Mouse (Mus musculus): ENCODE results near the gene Shq1. TPM values are rescaled to one million over a fixed set of nuclear protein-coding genes. Genes with fewer than 3 reads are reported as not detected.

Shq1 gene
- total RNA-seq (2021) = 1 to 10 TPM; 3.3 to 4.5 TPM
- long read RNA-seq, experiment 1, partial matches to known transcripts = 0 of 4 reads
- long read RNA-seq, experiment 1, other reads (novel, unspliced or antisense) = 1 of 4 reads
- long read RNA-seq, experiment 2, partial matches to known transcripts = 0 of 1 reads
- long read RNA-seq, experiment 2, other reads (novel, unspliced or antisense) = 0 of 1 reads

DNA sequence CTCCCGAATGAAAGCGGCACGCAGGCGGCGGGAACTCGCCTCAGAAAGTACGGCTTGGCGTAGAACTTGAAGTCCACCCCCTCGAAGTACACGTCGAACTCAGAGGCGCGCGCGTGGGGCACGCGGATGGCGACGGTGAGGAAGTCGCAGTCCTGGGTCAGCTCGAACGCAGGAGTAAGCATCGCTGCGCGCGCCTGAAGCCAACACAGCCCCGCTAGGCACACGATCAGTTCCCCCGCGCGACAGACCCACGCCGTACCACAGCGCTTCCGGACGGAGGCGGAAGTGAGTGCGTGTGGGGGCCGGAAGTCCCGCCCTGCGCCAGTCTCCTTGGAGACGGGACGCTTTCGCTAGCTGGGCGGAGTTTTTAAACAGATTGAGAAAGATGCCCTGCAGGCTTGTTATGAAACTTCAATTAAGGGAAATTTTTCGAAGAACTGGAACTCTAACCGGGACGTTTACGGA is at the start of gene Shq1:
TSS of gene Shq1 (minus strand) at position 278 of the 465 bp plus-strand sequence.
- peak; percentile 92 for DNase-seq

DNA sequence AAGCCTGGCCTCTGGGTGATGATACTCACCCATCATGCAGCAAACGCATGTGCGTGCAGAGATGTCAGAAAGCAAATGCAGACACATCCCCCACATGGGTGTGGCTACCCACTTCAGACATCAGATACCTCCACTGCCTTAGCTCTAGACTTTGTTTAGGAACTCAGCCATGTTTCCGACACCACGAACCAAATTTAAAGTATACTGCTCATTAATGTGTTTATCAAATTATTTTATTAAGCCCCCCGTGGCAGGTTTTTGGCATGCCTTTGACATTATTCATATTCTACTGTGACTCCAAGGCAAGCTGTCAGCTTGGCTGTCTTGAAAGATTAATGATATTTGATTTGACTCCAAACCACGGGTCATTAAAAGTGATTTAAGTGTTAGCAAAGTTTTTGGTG is 49.1 kb upstream of the Shq1 start:
- no peak for DNase-seq

DNA sequence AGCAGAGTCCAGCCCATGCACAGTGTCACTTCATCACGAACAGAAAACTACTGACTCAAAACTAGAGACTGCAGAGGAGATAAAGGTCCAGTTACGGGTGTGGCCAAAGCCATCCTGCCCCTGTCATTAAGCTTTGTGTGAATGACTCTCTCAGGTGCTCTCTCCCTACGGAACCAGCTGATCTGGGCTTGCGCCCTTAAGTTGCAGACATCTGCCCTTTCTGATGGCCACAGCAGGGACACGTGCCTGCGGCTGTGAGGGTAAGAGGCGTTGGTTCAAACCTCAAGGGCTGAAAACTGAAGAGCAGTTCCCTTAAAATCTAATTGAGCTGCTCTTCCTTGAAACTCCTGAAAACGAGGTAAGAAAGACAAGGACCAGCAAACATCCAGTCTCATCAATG is 45.9 kb upstream of the Shq1 start:
- DNase-seq = no peak

DNA sequence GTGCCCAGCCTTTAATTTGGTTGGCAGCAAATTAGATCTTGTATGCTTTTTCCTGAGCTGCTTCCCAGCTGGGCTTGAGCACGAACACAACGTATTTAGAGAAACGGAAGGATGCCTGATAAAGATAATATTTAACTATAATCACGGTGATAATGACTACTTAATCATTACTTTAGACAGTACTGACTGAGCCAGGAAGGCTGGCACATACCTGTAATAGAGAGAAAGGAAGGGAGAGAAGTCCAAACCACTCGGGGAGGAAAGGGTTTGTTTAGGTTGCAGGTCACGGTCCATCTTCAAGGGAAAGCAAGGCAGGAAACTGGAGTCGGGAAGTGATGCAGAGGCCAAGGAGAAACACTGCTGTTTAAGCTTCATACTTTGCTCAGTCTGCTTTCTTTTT is 45.2 kb upstream of the Shq1 start:
- DNase-seq = no peak

DNA sequence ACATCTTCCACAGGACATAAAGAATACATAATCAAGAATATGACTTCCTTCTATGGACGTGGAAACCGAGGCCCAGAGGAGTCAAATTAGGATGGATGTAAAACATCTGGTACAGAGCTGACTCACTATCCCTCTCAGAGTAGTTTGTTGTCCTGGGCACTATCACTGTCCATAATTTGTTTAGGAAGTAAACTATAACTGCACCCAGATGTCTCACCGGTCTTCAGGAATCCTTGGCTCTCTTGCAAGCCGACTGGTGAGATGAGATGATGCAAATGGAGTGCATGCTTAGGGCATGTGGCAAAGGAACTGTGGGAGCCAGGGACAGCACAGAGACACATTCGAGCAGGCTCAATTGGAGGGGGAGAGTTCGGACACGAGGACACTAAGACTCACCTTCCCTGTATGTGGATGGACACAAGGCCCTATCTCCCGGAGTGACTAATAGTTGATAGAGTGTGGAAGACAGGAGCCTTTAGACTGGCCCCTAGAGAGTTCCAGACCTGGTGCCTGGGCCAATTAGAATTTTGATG is 44.4 kb upstream of the Shq1 start:
- no peak for DNase-seq

DNA sequence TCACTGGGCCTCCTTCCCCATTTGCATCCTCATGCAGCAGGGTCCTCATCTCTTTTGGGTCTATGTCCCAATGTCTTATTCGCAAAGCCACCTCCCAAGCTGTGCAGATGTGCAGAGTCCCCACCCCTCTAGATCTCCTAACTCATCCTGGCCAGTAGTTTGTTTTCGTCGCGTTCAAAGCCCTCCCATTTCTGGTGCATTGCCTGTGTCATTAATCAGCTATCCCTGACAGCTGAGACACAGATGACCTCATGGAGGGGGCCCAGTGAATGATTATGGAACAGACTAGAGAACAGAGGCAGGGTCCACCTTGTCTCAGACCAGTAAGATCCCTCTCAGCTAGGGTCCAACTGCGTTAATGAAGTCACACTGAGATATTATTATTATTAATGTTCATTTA is 39.9 kb upstream of the Shq1 start:
- no peak for DNase-seq

DNA sequence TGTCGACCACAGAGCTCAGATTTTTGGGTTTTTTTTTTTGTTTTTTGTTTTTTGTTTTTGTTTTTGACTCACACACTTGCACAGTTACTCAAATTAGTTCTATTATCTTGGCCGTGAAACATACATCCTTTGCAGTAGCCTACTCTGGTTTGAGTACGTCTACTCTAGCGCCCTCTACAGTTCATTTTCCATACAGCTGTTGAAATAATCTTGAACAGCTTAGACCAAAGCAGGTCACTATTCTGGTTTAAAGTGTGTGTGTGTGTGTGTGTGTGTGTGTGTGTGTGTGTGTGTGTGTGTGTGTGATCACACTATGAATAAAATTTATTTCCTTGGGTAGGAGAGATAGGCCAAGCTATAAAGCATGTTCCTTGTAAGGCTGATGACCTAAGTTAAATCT is 39.2 kb upstream of the Shq1 start:
- peak in 1 of 2 experiments; percentile 18 for DNase-seq

DNA sequence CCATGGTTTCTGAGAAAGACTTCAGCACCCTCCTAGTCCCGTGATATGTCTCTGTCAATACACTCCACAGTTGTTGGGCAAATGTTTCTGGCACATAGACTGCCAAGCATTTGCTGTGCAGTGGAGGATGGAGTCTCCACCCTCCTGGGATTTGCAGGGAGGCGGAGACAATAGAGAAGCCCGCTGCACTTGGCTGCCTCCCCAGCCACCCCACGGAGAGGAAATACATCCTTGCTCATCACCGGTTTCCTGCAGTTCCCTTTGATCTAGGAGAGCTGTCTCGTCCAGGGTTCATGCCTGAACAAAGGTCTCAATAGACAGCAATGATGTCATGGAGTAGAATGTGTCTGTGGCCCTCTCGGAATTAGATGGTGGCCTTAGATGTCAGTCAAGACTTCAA is 38.5 kb upstream of the Shq1 start:
- DNase-seq = peak; percentile 53 to 73

DNA sequence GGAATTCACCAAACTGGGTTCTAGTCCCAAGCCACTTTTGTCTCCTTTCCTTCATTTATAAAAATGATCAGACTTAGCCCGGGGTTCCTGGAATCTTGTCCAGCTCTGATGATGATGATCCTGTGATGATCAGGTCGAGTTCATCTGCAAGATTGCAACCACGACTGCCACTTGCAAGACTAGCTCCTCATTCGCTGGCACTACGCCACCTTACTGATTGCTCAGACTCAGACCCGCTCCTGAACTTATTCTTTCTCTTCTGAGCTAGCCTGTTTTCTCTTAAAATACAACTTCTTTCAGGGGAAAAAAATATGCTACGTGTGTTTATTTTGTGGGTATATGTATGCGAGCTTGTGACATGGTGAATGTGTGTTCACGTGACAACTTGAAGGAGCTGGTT is 38.0 kb upstream of the Shq1 start:
- DNase-seq = peak in 1 of 2 experiments; percentile 31

DNA sequence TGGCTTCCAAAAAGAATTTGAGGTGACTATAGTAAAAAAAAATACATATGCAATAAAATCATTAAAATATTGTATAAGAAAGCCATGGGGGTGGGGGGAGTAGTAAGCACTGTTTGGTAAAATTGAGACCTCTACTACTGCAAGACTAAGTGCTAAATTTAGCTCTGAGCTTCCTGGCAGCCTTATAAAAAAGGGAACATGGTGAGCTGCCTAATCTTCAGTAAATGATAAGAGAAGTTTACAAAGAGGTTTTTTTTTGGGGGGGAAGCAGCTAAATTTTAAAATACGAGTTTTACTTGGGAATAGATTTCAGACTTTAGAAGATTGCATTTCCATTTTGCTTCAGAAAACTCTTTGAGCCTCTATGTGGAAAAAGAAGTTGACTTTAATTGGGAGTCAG is 37.3 kb upstream of the Shq1 start:
- DNase-seq = no peak

DNA sequence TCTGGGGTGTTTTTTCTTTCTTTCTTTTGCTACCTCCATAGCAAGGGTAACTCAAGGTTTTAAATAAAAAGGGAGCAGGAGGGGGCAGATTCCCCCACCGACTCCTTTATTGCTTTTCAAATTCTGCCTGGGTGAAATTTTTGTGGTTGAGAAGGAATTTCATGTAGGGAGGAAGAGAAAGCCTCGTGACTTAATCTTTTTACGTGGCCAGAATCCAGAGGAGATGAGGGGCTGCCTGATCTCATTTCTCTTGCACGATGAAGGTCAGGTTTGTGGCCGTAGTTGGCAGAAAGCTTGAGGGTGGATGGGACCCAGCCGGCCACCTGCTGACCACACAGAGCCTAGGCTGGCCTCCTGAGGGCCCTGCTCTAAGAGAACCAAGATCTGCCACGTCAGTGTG is 36.6 kb upstream of the Shq1 start:
- DNase-seq = peak; percentile 57 to 79

DNA sequence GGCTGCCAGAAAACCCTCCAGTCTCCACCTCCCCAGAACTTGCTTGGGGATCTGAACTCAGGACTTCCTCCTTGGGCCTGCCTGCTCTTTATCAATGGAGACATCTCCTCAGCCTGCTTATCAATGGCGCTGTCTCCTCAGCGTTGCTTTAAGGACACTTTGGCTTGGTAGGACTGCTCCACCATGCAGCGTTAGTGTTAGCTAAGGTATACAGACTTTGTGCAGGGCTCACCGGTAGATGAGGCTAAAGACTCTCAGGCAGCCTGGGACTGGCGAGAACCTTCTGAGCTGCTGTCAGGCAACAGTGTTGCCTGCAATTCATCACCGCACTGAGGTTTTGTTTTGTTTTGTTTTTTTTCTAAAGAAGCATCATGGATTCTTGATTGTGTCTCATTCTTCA is 35.9 kb upstream of the Shq1 start:
- no peak for DNase-seq

DNA sequence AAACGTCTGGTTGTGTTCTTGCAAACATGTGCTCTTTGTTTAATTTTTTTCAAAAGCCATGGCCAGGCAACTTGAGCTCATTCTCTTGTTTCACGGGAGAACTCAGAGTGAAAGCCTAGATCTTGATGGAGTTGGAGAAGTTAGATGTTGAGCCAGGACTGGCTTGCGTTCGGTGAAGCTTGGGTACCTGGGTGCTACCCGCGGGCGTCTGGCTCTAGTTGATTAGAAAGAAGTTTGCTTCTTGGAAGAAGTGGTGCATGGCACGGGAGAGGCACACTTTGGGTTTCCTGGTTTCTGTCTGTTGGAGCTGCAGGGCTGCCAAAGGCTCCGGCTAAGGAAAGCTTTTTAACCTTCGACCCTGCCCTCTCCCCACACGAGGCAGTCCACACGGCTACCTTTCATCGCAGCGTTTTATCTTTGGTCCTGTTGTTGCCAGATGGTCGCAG is 34.4 kb upstream of the Shq1 start:
- DNase-seq = peak in 1 of 2 experiments; percentile 35

DNA sequence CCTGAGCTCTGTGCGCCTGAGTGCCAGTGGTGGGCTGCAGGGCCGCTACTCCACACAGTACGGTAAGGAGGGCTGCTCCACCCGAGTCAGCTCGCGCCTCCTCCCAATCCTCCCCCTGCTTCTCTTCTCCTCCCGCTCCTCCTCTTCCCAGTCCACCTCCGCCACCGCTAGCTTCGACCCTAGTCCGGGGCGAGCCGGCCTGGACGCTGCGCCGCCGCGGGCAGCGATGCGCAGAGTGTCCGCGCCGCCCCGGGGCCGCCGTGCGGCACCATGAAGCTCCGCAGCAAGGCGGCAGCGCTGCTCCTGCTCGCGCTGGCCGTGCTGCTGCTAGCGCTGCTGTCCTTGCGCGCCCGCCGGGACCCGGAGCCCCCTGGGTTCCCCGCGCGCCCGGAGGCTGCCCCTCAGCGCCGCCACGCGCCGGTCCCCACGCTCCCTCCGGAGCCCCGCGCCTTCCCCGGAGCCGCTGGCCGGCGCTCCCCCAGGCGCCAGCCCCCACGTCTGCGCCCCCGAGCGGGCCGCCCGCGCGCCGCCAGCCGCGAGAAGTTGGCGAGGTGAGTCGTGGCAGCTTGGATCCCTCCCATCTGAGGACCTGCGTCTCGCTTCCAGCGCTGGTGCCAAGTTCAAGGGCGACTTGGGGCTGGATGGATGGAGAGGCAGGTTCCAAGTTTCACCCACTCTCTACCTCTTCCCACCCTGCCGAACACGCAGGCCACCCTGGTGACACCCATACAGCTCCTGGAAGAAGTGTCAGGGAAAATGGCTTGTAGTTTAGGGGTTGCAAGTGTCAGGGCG is 33.8 kb upstream of the Shq1 start, which contains the start of gene Gxylt2:
TSS of gene Gxylt2 (plus strand) at position 161 of the 792 bp plus-strand sequence.
- peak; percentile 53 to 69 for DNase-seq

DNA sequence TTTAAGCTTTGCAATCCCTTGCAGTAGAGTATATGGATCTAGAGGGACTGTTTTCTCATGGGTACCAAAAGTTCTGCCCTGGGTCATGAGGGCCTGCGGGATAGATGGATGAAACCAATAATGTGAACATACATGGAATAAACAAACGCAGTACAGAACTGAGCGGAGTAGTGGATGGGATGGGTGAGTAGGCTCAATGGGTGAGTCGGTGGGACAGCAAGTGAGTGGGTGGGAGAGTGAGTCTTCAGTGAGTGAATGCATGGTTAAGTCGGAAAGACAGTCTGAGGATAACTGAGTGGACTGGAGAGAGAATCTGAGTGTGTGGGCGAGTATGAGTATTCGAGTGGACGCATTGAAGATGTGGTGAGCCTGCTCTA is 33.2 kb upstream of the Shq1 start:
- no peak for DNase-seq

DNA sequence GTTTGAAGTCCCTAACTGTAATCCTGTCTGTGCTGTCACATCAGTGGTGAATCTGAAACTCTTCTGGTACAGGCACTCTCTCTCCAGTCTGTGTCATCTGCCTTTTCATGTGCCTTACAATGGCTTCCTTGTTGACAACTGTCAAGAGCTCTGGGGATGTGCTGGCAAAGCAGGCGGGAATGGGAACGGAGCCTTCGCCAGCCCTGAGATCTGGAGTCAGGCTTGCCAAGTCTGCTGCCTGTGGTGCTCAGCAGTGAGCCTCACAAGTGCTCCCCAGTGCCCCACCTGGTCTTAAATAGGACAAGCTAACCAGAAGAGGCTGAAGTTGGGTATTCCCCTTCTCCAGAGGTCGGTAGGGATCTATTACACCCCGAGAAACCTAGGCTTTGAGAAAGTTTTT is 29.8 kb upstream of the Shq1 start:
- no peak for DNase-seq

DNA sequence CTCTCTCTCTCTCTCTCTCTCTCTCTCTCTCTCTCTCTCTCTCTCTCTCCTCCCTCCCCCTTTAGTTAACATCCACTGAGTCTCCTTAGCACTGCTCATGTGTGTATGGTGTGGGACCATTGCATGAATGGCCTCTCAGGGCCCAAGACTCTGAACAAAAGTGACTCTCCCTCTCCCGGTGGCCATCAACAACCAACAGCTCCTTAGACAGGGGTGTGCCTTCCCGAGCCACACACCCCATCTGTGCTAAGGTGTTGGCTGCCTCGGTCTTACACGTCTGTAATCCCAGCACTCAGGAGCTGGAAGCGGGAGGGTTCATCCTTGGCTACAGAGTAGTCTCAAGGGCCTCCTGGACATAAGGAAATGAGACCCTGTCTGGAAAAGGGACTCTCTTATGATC is 29.0 kb upstream of the Shq1 start:
- no peak for DNase-seq

DNA sequence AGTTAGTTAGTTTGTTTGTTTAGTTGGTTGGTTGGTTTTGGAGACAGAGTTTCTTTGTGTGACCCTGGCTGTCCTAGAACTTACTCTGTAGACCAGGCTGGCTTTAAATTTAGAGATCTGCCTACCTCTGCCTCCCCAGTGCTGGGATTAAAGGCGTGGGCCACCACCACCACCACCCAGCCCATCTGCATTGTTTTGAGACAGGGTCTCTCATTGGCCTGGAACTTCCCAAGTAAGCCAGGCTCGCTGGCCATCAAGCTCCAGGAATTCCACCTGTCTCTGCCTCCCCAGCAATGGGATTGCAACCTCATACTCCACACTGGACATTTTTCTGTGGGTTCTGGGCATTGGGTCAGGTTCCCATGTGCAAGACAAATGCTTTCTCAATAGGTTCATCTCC is 15.4 kb upstream of the Shq1 start:
- DNase-seq = no peak

DNA sequence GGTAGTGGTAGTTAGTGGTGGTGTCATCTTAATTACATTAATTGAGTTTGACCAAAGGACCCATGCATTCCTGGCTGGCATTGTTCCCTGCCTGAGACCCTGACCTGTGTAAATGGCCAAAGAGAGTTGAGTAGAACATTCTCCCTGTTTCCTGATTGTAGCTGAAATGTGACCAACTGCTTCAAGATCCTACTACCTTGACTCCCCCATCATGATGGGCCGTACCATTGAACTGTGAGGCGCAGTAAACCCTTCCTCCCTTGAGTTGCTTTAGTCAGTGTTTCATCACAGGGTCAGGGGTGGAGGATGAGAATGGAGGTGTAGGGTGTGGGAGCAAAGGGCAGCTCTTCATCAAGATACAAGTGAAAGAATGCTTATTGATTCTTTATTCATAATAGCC is 7.7 kb upstream of the Shq1 start:
- DNase-seq = no peak

DNA sequence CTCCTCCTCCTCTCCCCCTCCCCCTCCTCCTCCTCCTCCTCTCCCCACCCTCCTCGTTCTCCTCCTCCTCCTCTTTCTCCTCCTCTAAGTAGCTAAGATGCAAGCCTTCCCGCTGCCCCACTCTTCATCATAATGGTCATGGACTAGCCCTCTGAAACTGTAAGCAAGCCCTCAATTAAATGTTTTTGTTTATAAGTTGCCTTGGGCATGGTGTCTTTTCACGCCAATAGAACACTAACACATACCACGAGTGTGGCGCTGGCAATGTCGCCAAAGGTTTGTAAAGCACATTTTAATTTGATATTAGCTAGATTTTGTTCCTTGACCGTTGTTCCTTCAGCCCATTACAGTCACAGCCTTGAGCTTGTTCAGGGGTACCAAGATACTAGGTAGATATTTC is 5.5 kb upstream of the Shq1 start:
- no peak for DNase-seq

DNA sequence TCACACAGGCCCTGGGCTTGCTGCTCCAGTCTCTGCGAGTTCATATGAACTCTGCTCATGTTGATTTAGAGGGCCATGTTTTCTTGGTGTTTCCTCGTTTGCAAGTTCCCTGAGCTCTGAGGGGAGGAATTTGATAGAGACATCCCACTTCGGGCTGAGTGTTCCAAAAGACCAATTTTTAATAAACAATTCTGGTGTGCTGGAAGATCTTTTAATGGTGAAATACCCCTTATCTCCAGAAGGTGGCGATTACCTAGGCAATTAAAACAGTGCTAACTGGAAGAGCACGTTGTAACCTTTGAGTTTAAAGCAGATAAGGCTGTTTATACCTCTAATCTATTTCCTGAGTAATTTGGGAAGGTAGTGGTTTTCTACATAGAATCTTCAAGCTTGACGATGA is 4.0 kb upstream of the Shq1 start:
- peak; percentile 11 to 50 for DNase-seq

DNA sequence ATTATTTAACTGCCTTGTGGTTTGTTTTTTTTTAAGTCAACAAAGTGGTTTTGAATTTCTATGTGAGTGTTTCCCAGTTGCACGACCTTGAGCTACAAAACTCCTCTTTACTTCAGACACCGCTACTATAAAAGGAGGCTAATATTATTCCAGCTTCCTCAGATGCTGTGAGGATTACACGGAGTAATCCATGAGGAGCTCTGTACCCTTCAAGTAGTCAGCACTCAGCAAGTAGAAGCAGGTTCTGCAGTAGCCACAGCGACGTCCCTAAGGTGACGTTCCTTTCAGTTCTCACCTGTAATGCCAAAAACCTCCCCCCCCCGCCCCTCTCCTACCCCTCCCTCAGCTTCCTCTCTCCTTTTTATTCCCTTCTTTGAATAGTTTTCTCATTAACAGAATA is 444 bp upstream of the Shq1 start:
- no peak for DNase-seq

DNA sequence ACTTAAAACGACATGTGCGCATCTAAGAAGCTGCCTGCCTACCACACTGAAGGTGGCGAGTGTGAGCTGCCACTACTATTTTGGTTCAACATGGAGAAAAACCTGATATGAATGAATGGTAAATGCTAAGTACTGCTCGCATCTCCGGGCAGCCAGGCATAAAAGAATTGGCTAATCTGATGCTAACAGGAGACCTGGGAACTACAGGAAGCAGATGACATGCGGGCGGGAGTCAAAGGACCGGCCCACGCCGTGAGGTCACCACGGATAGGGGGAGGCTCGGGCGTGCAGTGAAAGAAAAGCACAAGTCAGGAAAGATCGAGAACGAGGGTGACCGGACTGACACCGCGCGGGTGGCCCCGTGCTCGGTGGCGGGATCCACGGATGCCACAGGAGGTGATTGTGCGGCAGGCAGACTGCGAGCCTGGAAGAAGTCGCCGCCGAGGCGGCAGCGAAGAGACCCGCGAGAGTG is 551 bp downstream of the Shq1 start:
- peak; percentile 61 to 64 for DNase-seq

DNA sequence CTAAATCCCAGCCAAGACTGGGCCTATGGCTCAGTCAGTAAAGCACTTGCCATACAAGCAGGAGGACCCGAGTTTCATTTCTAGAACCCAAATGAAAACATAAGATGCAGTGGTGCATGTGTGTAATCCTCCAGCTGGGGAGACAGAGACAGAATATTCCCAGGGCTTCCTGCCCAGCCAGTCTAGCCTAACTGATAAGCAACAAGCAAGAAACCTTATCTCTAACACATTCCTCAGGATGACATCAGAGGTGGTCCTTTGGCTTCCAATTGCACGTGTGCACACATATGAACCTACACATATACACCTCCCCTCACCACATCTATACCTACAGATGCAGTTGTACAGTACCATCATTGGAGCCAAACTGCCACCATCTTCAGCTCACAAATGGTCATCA is 2.1 kb downstream of the Shq1 start:
- no peak for DNase-seq

Measured in heart, adult 18-20 months (tissue).